Mouse (Mus musculus): ENCODE results near the gene Sost. TPM values are rescaled to one million over a fixed set of nuclear protein-coding genes. Genes with fewer than 3 reads are reported as not detected.

The Sost gene
- total RNA-seq (2023) = not detected

GRCm38 (mm10) chr11:101966965-101967614, at the start of gene Sost:
TSS of gene Sost (minus strand) at chr11:101967015.

DNA sequence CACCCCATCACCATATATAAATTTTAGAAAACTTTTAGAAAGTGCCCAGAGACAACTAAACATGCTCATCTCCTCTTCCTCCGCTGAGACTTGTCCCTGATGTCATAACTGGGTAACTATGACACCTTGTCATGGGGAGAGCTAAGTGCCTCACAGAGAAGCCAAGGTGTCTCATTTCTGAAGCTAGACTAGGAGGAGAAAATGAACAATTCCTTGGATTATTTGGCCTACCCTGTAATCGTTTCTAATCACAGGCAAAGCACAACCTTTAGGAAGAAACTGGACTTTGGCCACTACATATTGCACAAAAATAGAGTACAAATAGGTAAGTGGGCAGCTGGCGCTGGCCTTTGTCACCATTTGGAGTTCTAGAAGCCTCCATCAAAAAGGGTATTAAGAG, 20.1 kb upstream of the Sost start, which contains the start of gene Dusp3:
TSS of gene Dusp3 (minus strand) at position 101 of the 400 bp plus-strand sequence.

DNA sequence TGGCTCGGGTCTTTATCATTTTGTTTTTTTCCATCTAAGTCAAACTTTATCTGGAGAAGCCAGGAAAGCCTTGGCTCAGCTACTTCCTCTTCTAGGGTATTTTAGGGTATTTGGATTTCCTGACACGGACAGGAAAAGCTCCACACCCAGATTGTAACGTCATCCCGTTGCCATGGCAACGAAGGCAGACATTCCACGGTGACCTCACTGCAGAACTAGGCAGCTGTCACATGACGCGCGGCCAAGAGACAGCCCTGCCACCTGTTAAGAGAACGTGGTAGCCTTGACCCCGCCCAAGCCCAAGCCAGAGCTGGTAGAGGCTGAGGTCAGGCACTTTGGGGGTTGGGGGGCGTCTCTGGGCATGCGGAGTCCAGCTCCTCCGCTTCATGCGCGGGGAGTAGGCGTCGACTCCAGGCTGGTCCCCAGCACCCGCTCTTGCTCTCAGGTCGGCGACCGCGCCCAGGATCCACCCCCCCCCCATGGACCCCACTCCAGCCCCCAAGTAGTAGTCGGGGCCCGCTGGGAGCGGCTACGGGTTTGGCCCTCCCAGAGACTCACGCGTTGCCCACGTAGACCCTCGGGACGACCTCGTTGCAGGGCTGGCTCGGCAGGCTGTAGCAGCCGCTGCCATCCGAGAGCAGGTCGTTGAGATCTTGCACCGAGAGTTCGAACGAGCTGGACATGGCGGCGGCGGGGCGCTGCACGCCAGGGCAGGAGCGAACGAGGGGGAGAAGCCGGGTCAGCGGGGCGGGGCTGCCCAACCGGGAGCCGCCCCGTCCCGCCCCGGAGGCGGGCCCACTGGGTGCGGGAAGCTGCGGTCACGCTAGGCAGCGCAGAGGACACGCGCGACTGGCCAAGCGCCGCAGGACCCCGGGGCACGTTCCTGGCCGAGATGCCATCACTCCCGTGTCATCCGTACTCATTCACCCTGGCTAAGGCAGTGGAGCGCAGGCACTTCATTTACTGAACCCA, 17.5 kb upstream of the Sost start, which contains the start of gene Cfap97d1:
TSS of gene Cfap97d1 (plus strand) at position 226 of the 972 bp plus-strand sequence.

Other genes starting within 250 kb of the Sost start
- 10 to 100 TPM; 40.0 to 44.7 TPM for gene Dhx8, start 234.1 kb downstream of the Sost start, total RNA-seq (2023)
- not detected for gene Etv4, start 181.6 kb downstream of the Sost start, total RNA-seq (2023)
- under 1 TPM in 1 of 2 experiments, not detected in 1; 0.26 TPM for gene Meox1, start 72.6 kb downstream of the Sost start, total RNA-seq (2023)
- gene Cfap97d1, start 17.3 kb upstream of the Sost start, total RNA-seq (2023) = not detected
- gene Dusp3, start 20.0 kb upstream of the Sost start, total RNA-seq (2023) = 10 to 100 TPM; 23.8 to 37.4 TPM
- under 1 TPM in 1 of 2 experiments, not detected in 1; 0.22 TPM for gene Mpp3, start 61.4 kb upstream of the Sost start, total RNA-seq (2023)
- 10 to 100 TPM; 16.6 to 25.3 TPM for gene Cd300lg, start 74.5 kb upstream of the Sost start, total RNA-seq (2023)
- gene Mpp2, start 121.5 kb upstream of the Sost start, total RNA-seq (2023) = 1 to 10 TPM in 1 of 2 experiments, under 1 TPM in 1; 0.29 to 1.9 TPM
- gene Ppy, start 134.3 kb upstream of the Sost start, total RNA-seq (2023) = not detected
- not detected for gene Pyy, start 140.8 kb upstream of the Sost start, total RNA-seq (2023)
- under 1 TPM; 0.18 to 0.20 TPM for gene Nags, start 178.5 kb upstream of the Sost start, total RNA-seq (2023)
- 10 to 100 TPM in 1 of 2 experiments, 1 to 10 TPM in 1; 7.4 to 12.2 TPM for gene Tmem101, start 189.4 kb upstream of the Sost start, total RNA-seq (2023)
- gene Lsm12, start 218.3 kb upstream of the Sost start, total RNA-seq (2023) = 10 to 100 TPM; 33.8 to 37.9 TPM
- gene G6pc3, start 222.6 kb upstream of the Sost start, total RNA-seq (2023) = 10 to 100 TPM; 16.8 to 25.2 TPM